Mouse (Mus musculus) G1E (cell line): ENCODE measurements around the gene Zfp592.

Experiments
- CTCF ChIP-seq: IDR thresholded peaks from 2 replicates; pipeline ENCODE4 v1.5.1; 2012; ENCODE audit warnings: low read depth, low read length, inconsistent platforms, mixed read lengths
- GATA1 ChIP-seq: IDR thresholded peaks from 2 replicates; pipeline ENCODE4 v1.6.1; 2012; ENCODE audit warnings: borderline replicate concordance, low read length, inconsistent platforms, mixed read lengths
- GATA2 ChIP-seq: IDR thresholded peaks from 2 replicates; pipeline ENCODE4 v1.6.1; 2012; ENCODE audit warnings: low read depth, low read length, inconsistent platforms, borderline replicate concordance

- TF ChIP-seq CTCF = no peak
- no peak for TF ChIP-seq GATA1
- TF ChIP-seq GATA2 = no peak
Measured at GRCm38 (mm10) chr7:80986458-80987187, 6.9 kb upstream of the Zfp592 start.
